Mouse (Mus musculus) lung, adult 18-20 months (tissue): Measurements from ENCODE around the gene Tnni3k.

Source experiments
- DNase-seq, 2 experiments: peaks; one replicate each; pipeline ENCODE4 v3.0.0; 2022; ENCODE audit warnings: mixed read lengths in 2 of 2

Gene Tnni3k

GRCm38 (mm10) chr3:154945688-154946161 is 109.5 kb downstream of the Tnni3k start:
- no peak for DNase-seq

GRCm38 (mm10) chr3:154927757-154928156 is 127.5 kb downstream of the Tnni3k start:
- no peak for DNase-seq

- no peak for DNase-seq
These were observed 130.3 kb downstream of the Tnni3k start for GRCm38 (mm10) chr3:154924936-154925335.

- no peak for DNase-seq
These were observed 139.6 kb downstream of the Tnni3k start for GRCm38 (mm10) chr3:154915566-154915965.

GRCm38 (mm10) chr3:154913641-154914040 is 141.6 kb downstream of the Tnni3k start:
- no peak for DNase-seq

GRCm38 (mm10) chr3:154896737-154897136 is 158.5 kb downstream of the Tnni3k start:
- DNase-seq = no peak

GRCm38 (mm10) chr3:154893225-154893624 is 162.0 kb downstream of the Tnni3k start:
- no peak for DNase-seq

- DNase-seq = peak; percentile 10 to 43
These were observed 169.8 kb downstream of the Tnni3k start for GRCm38 (mm10) chr3:154885452-154885851.

GRCm38 (mm10) chr3:154885048-154885447 is 170.2 kb downstream of the Tnni3k start:
- DNase-seq = no peak

GRCm38 (mm10) chr3:154881428-154881986 is 173.7 kb downstream of the Tnni3k start:
- no peak for DNase-seq

GRCm38 (mm10) chr3:154880536-154880939 is 174.7 kb downstream of the Tnni3k start:
- DNase-seq = no peak

- DNase-seq = no peak
These were observed 175.1 kb downstream of the Tnni3k start for GRCm38 (mm10) chr3:154880108-154880507.

GRCm38 (mm10) chr3:154879515-154879914 is 175.7 kb downstream of the Tnni3k start:
- DNase-seq = no peak

GRCm38 (mm10) chr3:154879080-154879479 is 176.1 kb downstream of the Tnni3k start:
- no peak for DNase-seq

- DNase-seq = no peak
These were observed 186.4 kb downstream of the Tnni3k start for GRCm38 (mm10) chr3:154868807-154869206.

GRCm38 (mm10) chr3:154861921-154862320 is 193.3 kb downstream of the Tnni3k start:
- no peak for DNase-seq

- no peak for DNase-seq
These were observed 195.5 kb downstream of the Tnni3k start for GRCm38 (mm10) chr3:154859721-154860120.

GRCm38 (mm10) chr3:154853257-154853656 is 201.9 kb downstream of the Tnni3k start:
- no peak for DNase-seq

GRCm38 (mm10) chr3:154852281-154852680 is 202.9 kb downstream of the Tnni3k start:
- DNase-seq = no peak

- DNase-seq = no peak
These were observed 213.0 kb downstream of the Tnni3k start for GRCm38 (mm10) chr3:154842247-154842646.

- DNase-seq = no peak
These were observed 214.1 kb downstream of the Tnni3k start for GRCm38 (mm10) chr3:154841076-154841475.

- no peak for DNase-seq
These were observed 217.3 kb downstream of the Tnni3k start for GRCm38 (mm10) chr3:154837861-154838260.

GRCm38 (mm10) chr3:154836137-154836536 is 219.1 kb downstream of the Tnni3k start:
- DNase-seq = no peak

GRCm38 (mm10) chr3:154834373-154834772 is 220.8 kb downstream of the Tnni3k start:
- no peak for DNase-seq

GRCm38 (mm10) chr3:154825739-154826138 is 229.5 kb downstream of the Tnni3k start:
- DNase-seq = no peak
